Mouse (Mus musculus): ENCODE data around the gene Pik3r3. TPM values are rescaled to one million over a fixed set of nuclear protein-coding genes. Genes with fewer than 3 reads are reported as not detected.

Gene Pik3r3
- 83.3 and 86.9 TPM in 2 replicates for polyA plus RNA-seq (2015; fragmentation: Nextera tagmentation; extraction: Ambion mirVana)

- Histone ChIP-seq H3K9me3 (ENCODE audit: control insufficient read depth, low read length) (no peaks in the 10 kb centered on the region), H3K36me3 (ENCODE audit: control insufficient read depth, insufficient read depth) (no peaks in the 10 kb centered on the region), H3K27me3 (replicated peaks; ENCODE audit: control insufficient read depth, insufficient read depth, low read length) (no peaks in the 10 kb centered on the region), H3K27ac (ENCODE audit: low read length) (peak within 1 kb of the TSS; percentile 100), H3K4me1 (replicated peaks; ENCODE audit: control insufficient read depth, insufficient read depth, low read length) (peaks cover 8% of the 10 kb centered on the region), H3K4me3 (replicated peaks; ENCODE audit: low read length) (peak within 1 kb of the TSS; percentile 91), H3K9ac (replicated peaks; ENCODE audit: low read depth, low read length) (peak within 1 kb of the TSS; percentile 99), H3K4me2 (ENCODE audit: low read length) (peak within 1 kb of the TSS; percentile 62)
- WGBS, result under 1% methylated on average over 53 of the region's 53 CpGs
- peak; percentile 99 for ATAC-seq
These were observed at the start of gene Pik3r3 for GRCm38 (mm10) chr4:116221140-116221851. Pik3r3 (plus strand) TSS chr4:116221618.

GRCm38 (mm10) chr4:116173072-116173471 is 48.3 kb upstream of the Pik3r3 start, which contains the start of the genes 1700042G07Rik and Gm49337:
1700042G07Rik (plus strand) TSS chr4:116173372.
Gm49337 (plus strand) TSS chr4:116173384.
- H3K27me3 ChIP-seq (replicated peaks; ENCODE audit: control insufficient read depth, insufficient read depth, low read length), result no peaks in the 10 kb centered on the region
- H3K9me3 ChIP-seq (ENCODE audit: control insufficient read depth, low read length), result no peaks in the 10 kb centered on the region
- no peak within 1 kb of the TSS for H3K4me3 ChIP-seq (replicated peaks; ENCODE audit: low read length)
- H3K9ac ChIP-seq (replicated peaks; ENCODE audit: low read depth, low read length), result no peak within 1 kb of the TSS
- ATAC-seq, result no peak
- H3K4me1 ChIP-seq (replicated peaks; ENCODE audit: control insufficient read depth, insufficient read depth, low read length), result peaks cover 17% of the 10 kb centered on the region
- H3K27ac ChIP-seq (ENCODE audit: low read length), result no peak within 1 kb of the TSS
- H3K4me2 ChIP-seq (ENCODE audit: low read length), result no peak within 1 kb of the TSS
- no peaks in the 10 kb centered on the region for H3K36me3 ChIP-seq (ENCODE audit: control insufficient read depth, insufficient read depth)
- WGBS, result 78% methylated on average over 6 of the region's 6 CpGs

- Histone ChIP-seq H3K4me3 (replicated peaks; ENCODE audit: low read length) (no peak overlapping the region), H3K4me2 (ENCODE audit: low read length) (no peak overlapping the region), H3K36me3 (ENCODE audit: control insufficient read depth, insufficient read depth) (no peaks in the 10 kb centered on the region), H3K27ac (ENCODE audit: low read length) (no peak overlapping the region), H3K9me3 (ENCODE audit: control insufficient read depth, low read length) (no peaks in the 10 kb centered on the region), H3K4me1 (replicated peaks; ENCODE audit: control insufficient read depth, insufficient read depth, low read length) (peaks cover 17% of the 10 kb centered on the region), H3K27me3 (replicated peaks; ENCODE audit: control insufficient read depth, insufficient read depth, low read length) (no peaks in the 10 kb centered on the region), H3K9ac (replicated peaks; ENCODE audit: low read depth, low read length) (no peak overlapping the region)
- WGBS, result 89% methylated on average over 4 of the region's 4 CpGs
- no peak for ATAC-seq
These were observed 47.7 kb upstream of the Pik3r3 start for GRCm38 (mm10) chr4:116173752-116174151.

GRCm38 (mm10) chr4:116174466-116175116 is 46.8 kb upstream of the Pik3r3 start:
- Histone ChIP-seq H3K4me2 (ENCODE audit: low read length) (no peak overlapping the region), H3K27ac (ENCODE audit: low read length) (no peak overlapping the region), H3K36me3 (ENCODE audit: control insufficient read depth, insufficient read depth) (no peaks in the 10 kb centered on the region), H3K4me1 (replicated peaks; ENCODE audit: control insufficient read depth, insufficient read depth, low read length) (peaks cover 17% of the 10 kb centered on the region), H3K9me3 (ENCODE audit: control insufficient read depth, low read length) (no peaks in the 10 kb centered on the region), H3K27me3 (replicated peaks; ENCODE audit: control insufficient read depth, insufficient read depth, low read length) (no peaks in the 10 kb centered on the region), H3K9ac (replicated peaks; ENCODE audit: low read depth, low read length) (no peak overlapping the region), H3K4me3 (replicated peaks; ENCODE audit: low read length) (no peak overlapping the region)
- no peak for ATAC-seq
- 46% methylated on average over 6 of the region's 6 CpGs for WGBS

GRCm38 (mm10) chr4:116175136-116175535 is 46.3 kb upstream of the Pik3r3 start:
- ATAC-seq, result no peak
- H3K27ac ChIP-seq (ENCODE audit: low read length), result no peak overlapping the region

GRCm38 (mm10) chr4:116175711-116176542 is 45.5 kb upstream of the Pik3r3 start:
- WGBS, result 77% methylated on average over 7 of the region's 7 CpGs
- H3K4me1 ChIP-seq (replicated peaks; ENCODE audit: control insufficient read depth, insufficient read depth, low read length), result peaks cover 17% of the 10 kb centered on the region
- H3K4me3 ChIP-seq (replicated peaks; ENCODE audit: low read length), result no peak overlapping the region
- no peaks in the 10 kb centered on the region for H3K36me3 ChIP-seq (ENCODE audit: control insufficient read depth, insufficient read depth)
- H3K9me3 ChIP-seq (ENCODE audit: control insufficient read depth, low read length), result no peaks in the 10 kb centered on the region
- peak overlapping the region; percentile 41 for H3K4me2 ChIP-seq (ENCODE audit: low read length)
- ATAC-seq, result peak; percentile 57
- no peaks in the 10 kb centered on the region for H3K27me3 ChIP-seq (replicated peaks; ENCODE audit: control insufficient read depth, insufficient read depth, low read length)
- 0 out of 2 replicates have a peak overlapping the region, but pooled peaks have one; percentile 41 for H3K27ac ChIP-seq (ENCODE audit: low read length)
- no peak overlapping the region for H3K9ac ChIP-seq (replicated peaks; ENCODE audit: low read depth, low read length)

More at GRCm38 (mm10) chr4:116175136-116175535, 46.3 kb upstream of the Pik3r3 start:
- Histone ChIP-seq H3K27me3 (replicated peaks; ENCODE audit: control insufficient read depth, insufficient read depth, low read length) (no peaks in the 10 kb centered on the region), H3K4me2 (ENCODE audit: low read length) (no peak overlapping the region), H3K36me3 (ENCODE audit: control insufficient read depth, insufficient read depth) (no peaks in the 10 kb centered on the region), H3K4me1 (replicated peaks; ENCODE audit: control insufficient read depth, insufficient read depth, low read length) (peaks cover 17% of the 10 kb centered on the region), H3K9me3 (ENCODE audit: control insufficient read depth, low read length) (no peaks in the 10 kb centered on the region), H3K4me3 (replicated peaks; ENCODE audit: low read length) (no peak overlapping the region), H3K9ac (replicated peaks; ENCODE audit: low read depth, low read length) (no peak overlapping the region)

GRCm38 (mm10) chr4:116176543-116176988 is 44.9 kb upstream of the Pik3r3 start:
- peak; percentile 89 for ATAC-seq
- H3K9ac ChIP-seq (replicated peaks; ENCODE audit: low read depth, low read length), result peak overlapping the region; percentile 32

GRCm38 (mm10) chr4:116177140-116177539 is 44.3 kb upstream of the Pik3r3 start:
- H3K9ac ChIP-seq (replicated peaks; ENCODE audit: low read depth, low read length), result no peak overlapping the region
- ATAC-seq, result 0 out of 2 replicates have a peak, but pooled peaks have one; percentile 4
- H3K4me1 ChIP-seq (replicated peaks; ENCODE audit: control insufficient read depth, insufficient read depth, low read length), result peaks cover 17% of the 10 kb centered on the region
- H3K27me3 ChIP-seq (replicated peaks; ENCODE audit: control insufficient read depth, insufficient read depth, low read length), result no peaks in the 10 kb centered on the region
- 30% methylated on average over 5 of the region's 5 CpGs for WGBS
- H3K27ac ChIP-seq (ENCODE audit: low read length), result peak overlapping the region; percentile 29; the same call in 1 of the 2 replicates
- peak overlapping the region; percentile 41; the same call in 1 of the 2 replicates for H3K4me2 ChIP-seq (ENCODE audit: low read length)
- no peaks in the 10 kb centered on the region for H3K9me3 ChIP-seq (ENCODE audit: control insufficient read depth, low read length)
- no peaks in the 10 kb centered on the region for H3K36me3 ChIP-seq (ENCODE audit: control insufficient read depth, insufficient read depth)
- H3K4me3 ChIP-seq (replicated peaks; ENCODE audit: low read length), result no peak overlapping the region

More at GRCm38 (mm10) chr4:116176543-116176988, 44.9 kb upstream of the Pik3r3 start:
- Histone ChIP-seq H3K9me3 (ENCODE audit: control insufficient read depth, low read length) (no peaks in the 10 kb centered on the region), H3K27me3 (replicated peaks; ENCODE audit: control insufficient read depth, insufficient read depth, low read length) (no peaks in the 10 kb centered on the region), H3K4me1 (replicated peaks; ENCODE audit: control insufficient read depth, insufficient read depth, low read length) (peaks cover 17% of the 10 kb centered on the region), H3K27ac (ENCODE audit: low read length) (peak overlapping the region; percentile 41; the same call in 1 of the 2 replicates), H3K4me2 (ENCODE audit: low read length) (peak overlapping the region; percentile 41), H3K4me3 (replicated peaks; ENCODE audit: low read length) (no peak overlapping the region), H3K36me3 (ENCODE audit: control insufficient read depth, insufficient read depth) (no peaks in the 10 kb centered on the region)
- 18% methylated on average over 10 of the region's 10 CpGs for WGBS

Measured in forebrain, embryonic 16.5 days (tissue).